Mouse (Mus musculus): ENCODE measurements around the gene Arhgef15. TPM values are rescaled to one million over a fixed set of nuclear protein-coding genes. Genes with fewer than 3 reads are reported as not detected.
A peak's percentile ranks its signal among the peaks of the same experiment; 100 is the strongest.
"Not testable (repeated sequence)": the region's sequence is repeated elsewhere in the genome, so short reads cannot be mapped to it uniquely, and the experiment has no call there.

The Arhgef15 gene
- polyA plus RNA-seq, 1 experiment from 2014 or later, result 9.0 TPM

- peak within 1 kb of the TSS; percentile 62 for H3K4me3 ChIP-seq (ENCODE audit: low read length)
- WGBS, result under 1% methylated on average over 50 of the region's 50 CpGs
- H3K9ac ChIP-seq (ENCODE audit: low read depth, low read length), result peak within 1 kb of the TSS; percentile 70
- peak within 1 kb of the TSS; percentile 93 for H3K4me2 ChIP-seq (ENCODE audit: low read depth, low read length)
- H3K27ac ChIP-seq (ENCODE audit: low read length), result no peak within 1 kb of the TSS
- H3K9me3 ChIP-seq (ENCODE audit: control insufficient read depth, low read length), result no peaks in the 10 kb centered on the region
- H3K36me3 ChIP-seq (ENCODE audit: control insufficient read depth, insufficient read depth, low read length), result no peaks in the 10 kb centered on the region
- ATAC-seq, result peak; percentile 98
- no peaks in the 10 kb centered on the region for H3K27me3 ChIP-seq (replicated peaks; ENCODE audit: control insufficient read depth, insufficient read depth, low read length)
- H3K4me1 ChIP-seq (ENCODE audit: control insufficient read depth, insufficient read depth, low read length), result peaks cover 20% of the 10 kb centered on the region
These were observed 10.3 kb upstream of the Arhgef15 start, which contains the start of gene Slc25a35 for GRCm38 (mm10) chr11:68967337-68968282. Gene Slc25a35, plus strand, starts transcription at chr11:68968131.

GRCm38 (mm10) chr11:68966554-68966953, 9.3 kb upstream of the Arhgef15 start:
- Histone ChIP-seq H3K9me3 (ENCODE audit: control insufficient read depth, low read length) (no peaks in the 10 kb centered on the region), H3K4me1 (ENCODE audit: control insufficient read depth, insufficient read depth, low read length) (peaks cover 18% of the 10 kb centered on the region), H3K9ac (ENCODE audit: low read depth, low read length) (no peak overlapping the region), H3K36me3 (ENCODE audit: control insufficient read depth, insufficient read depth, low read length) (no peaks in the 10 kb centered on the region), H3K4me2 (ENCODE audit: low read depth, low read length) (no peak overlapping the region), H3K4me3 (ENCODE audit: low read length) (no peak overlapping the region), H3K27me3 (replicated peaks; ENCODE audit: control insufficient read depth, insufficient read depth, low read length) (no peaks in the 10 kb centered on the region), H3K27ac (ENCODE audit: low read length) (no peak overlapping the region)
- ATAC-seq, result no peak
- WGBS, result 59% methylated on average over 1 of the region's 1 CpGs

GRCm38 (mm10) chr11:68965845-68966244, 8.6 kb upstream of the Arhgef15 start:
- WGBS, result 38% methylated on average over 3 of the region's 3 CpGs
- no peak for ATAC-seq
- Histone ChIP-seq H3K4me3 (ENCODE audit: low read length) (no peak overlapping the region), H3K4me2 (ENCODE audit: low read depth, low read length) (no peak overlapping the region), H3K27ac (ENCODE audit: low read length) (no peak overlapping the region), H3K9ac (ENCODE audit: low read depth, low read length) (no peak overlapping the region), H3K9me3 (ENCODE audit: control insufficient read depth, low read length) (no peaks in the 10 kb centered on the region), H3K4me1 (ENCODE audit: control insufficient read depth, insufficient read depth, low read length) (peaks cover 18% of the 10 kb centered on the region), H3K27me3 (replicated peaks; ENCODE audit: control insufficient read depth, insufficient read depth, low read length) (no peaks in the 10 kb centered on the region), H3K36me3 (ENCODE audit: control insufficient read depth, insufficient read depth, low read length) (no peaks in the 10 kb centered on the region)

GRCm38 (mm10) chr11:68965050-68965449, 7.8 kb upstream of the Arhgef15 start:
- H3K9me3 ChIP-seq (ENCODE audit: control insufficient read depth, low read length), result no peaks in the 10 kb centered on the region
- no peak for ATAC-seq
- H3K4me3 ChIP-seq (ENCODE audit: low read length), result no peak overlapping the region
- H3K27me3 ChIP-seq (replicated peaks; ENCODE audit: control insufficient read depth, insufficient read depth, low read length), result no peaks in the 10 kb centered on the region
- no peak overlapping the region for H3K9ac ChIP-seq (ENCODE audit: low read depth, low read length)
- H3K27ac ChIP-seq (ENCODE audit: low read length), result no peak overlapping the region
- no peak overlapping the region for H3K4me2 ChIP-seq (ENCODE audit: low read depth, low read length)
- H3K36me3 ChIP-seq (ENCODE audit: control insufficient read depth, insufficient read depth, low read length), result no peaks in the 10 kb centered on the region
- peaks cover 14% of the 10 kb centered on the region for H3K4me1 ChIP-seq (ENCODE audit: control insufficient read depth, insufficient read depth, low read length)

GRCm38 (mm10) chr11:68963405-68963804, 6.1 kb upstream of the Arhgef15 start:
- Histone ChIP-seq H3K9me3 (ENCODE audit: control insufficient read depth, low read length) (no peaks in the 10 kb centered on the region), H3K27ac (ENCODE audit: low read length) (no peak overlapping the region), H3K36me3 (ENCODE audit: control insufficient read depth, insufficient read depth, low read length) (no peaks in the 10 kb centered on the region), H3K4me1 (ENCODE audit: control insufficient read depth, insufficient read depth, low read length) (peaks cover 7% of the 10 kb centered on the region), H3K9ac (ENCODE audit: low read depth, low read length) (no peak overlapping the region), H3K4me2 (ENCODE audit: low read depth, low read length) (no peak overlapping the region), H3K4me3 (ENCODE audit: low read length) (no peak overlapping the region), H3K27me3 (replicated peaks; ENCODE audit: control insufficient read depth, insufficient read depth, low read length) (no peaks in the 10 kb centered on the region)
- WGBS, result 90% methylated on average over 2 of the region's 2 CpGs
- ATAC-seq, result no peak

GRCm38 (mm10) chr11:68962159-68962558, 4.9 kb upstream of the Arhgef15 start:
- not testable (repeated sequence) for H3K36me3 ChIP-seq (ENCODE audit: control insufficient read depth, insufficient read depth, low read length); H3K4me1 ChIP-seq (ENCODE audit: control insufficient read depth, insufficient read depth, low read length); H3K27me3 ChIP-seq (replicated peaks; ENCODE audit: control insufficient read depth, insufficient read depth, low read length); H3K9ac ChIP-seq (ENCODE audit: low read depth, low read length); ATAC-seq; H3K9me3 ChIP-seq (ENCODE audit: control insufficient read depth, low read length); H3K4me2 ChIP-seq (ENCODE audit: low read depth, low read length); H3K4me3 ChIP-seq (ENCODE audit: low read length); H3K27ac ChIP-seq (ENCODE audit: low read length)
- WGBS, result 16% methylated on average over 11 of the region's 11 CpGs

- ATAC-seq, result no peak
These were observed 4.3 kb upstream of the Arhgef15 start for GRCm38 (mm10) chr11:68961596-68961995.

GRCm38 (mm10) chr11:68957971-68958370, 691 bp upstream of the Arhgef15 start:
- 84% methylated on average over 1 of the region's 1 CpGs for WGBS
- no peak overlapping the region for H3K4me2 ChIP-seq (ENCODE audit: low read depth, low read length)
- ATAC-seq, result no peak

More at GRCm38 (mm10) chr11:68961596-68961995, 4.3 kb upstream of the Arhgef15 start:
- Histone ChIP-seq H3K4me2 (ENCODE audit: low read depth, low read length) (no peak overlapping the region), H3K36me3 (ENCODE audit: control insufficient read depth, insufficient read depth, low read length) (no peaks in the 10 kb centered on the region), H3K4me3 (ENCODE audit: low read length) (no peak overlapping the region), H3K9ac (ENCODE audit: low read depth, low read length) (no peak overlapping the region), H3K4me1 (ENCODE audit: control insufficient read depth, insufficient read depth, low read length) (no peaks in the 10 kb centered on the region), H3K27ac (ENCODE audit: low read length) (no peak overlapping the region), H3K9me3 (ENCODE audit: control insufficient read depth, low read length) (no peaks in the 10 kb centered on the region), H3K27me3 (replicated peaks; ENCODE audit: control insufficient read depth, insufficient read depth, low read length) (0 out of 2 replicates have a peak, but pooled peaks cover 2% of the 10 kb centered on the region)
- 72% methylated on average over 3 of the region's 3 CpGs for WGBS

GRCm38 (mm10) chr11:68956697-68957096, 583 bp downstream of the Arhgef15 start:
- Histone ChIP-seq H3K27ac (ENCODE audit: low read length) (no peak overlapping the region), H3K4me1 (ENCODE audit: control insufficient read depth, insufficient read depth, low read length) (peaks cover 4% of the 10 kb centered on the region), H3K36me3 (ENCODE audit: control insufficient read depth, insufficient read depth, low read length) (no peaks in the 10 kb centered on the region), H3K27me3 (replicated peaks; ENCODE audit: control insufficient read depth, insufficient read depth, low read length) (peaks cover 25% of the 10 kb centered on the region), H3K9me3 (ENCODE audit: control insufficient read depth, low read length) (no peaks in the 10 kb centered on the region), H3K4me3 (ENCODE audit: low read length) (peak overlapping the region; percentile 19), H3K9ac (ENCODE audit: low read depth, low read length) (peak overlapping the region; percentile 33; the same call in 1 of the 2 replicates), H3K4me2 (ENCODE audit: low read depth, low read length) (no peak overlapping the region)
- ATAC-seq, result no peak; the same call in 1 of the 2 replicates
- 34% methylated on average over 13 of the region's 13 CpGs for WGBS

More at GRCm38 (mm10) chr11:68957971-68958370, 691 bp upstream of the Arhgef15 start:
- peaks cover 23% of the 10 kb centered on the region for H3K27me3 ChIP-seq (replicated peaks; ENCODE audit: control insufficient read depth, insufficient read depth, low read length)
- no peaks in the 10 kb centered on the region for H3K36me3 ChIP-seq (ENCODE audit: control insufficient read depth, insufficient read depth, low read length)
- H3K9ac ChIP-seq (ENCODE audit: low read depth, low read length), result no peak overlapping the region
- no peak overlapping the region for H3K4me3 ChIP-seq (ENCODE audit: low read length)
- no peaks in the 10 kb centered on the region for H3K9me3 ChIP-seq (ENCODE audit: control insufficient read depth, low read length)
- peaks cover 4% of the 10 kb centered on the region for H3K4me1 ChIP-seq (ENCODE audit: control insufficient read depth, insufficient read depth, low read length)
- no peak overlapping the region for H3K27ac ChIP-seq (ENCODE audit: low read length)
